Mouse (Mus musculus) stomach, embryonic 15.5 days (tissue): Measurements from ENCODE around the gene Ankrd52. TPM values are rescaled to one million over a fixed set of nuclear protein-coding genes. Genes with fewer than 3 reads are reported as not detected.

ENCODE experiments used
- ATAC-seq: fragments of 200-750 bp; cut with Nextera tagmentation; 2 replicates; pipeline ENCODE4 v1.8.0; 2017; ENCODE audit warnings: low read depth, moderate number of reproducible peaks, moderate TSS enrichment; ENCODE audit not compliant: insufficient read depth, low FRiP score
- H3K27ac ChIP-seq: fragments of 300-500 bp; sonication (generic); 2 replicates; pipeline ENCODE4 v1.5.1; 2015; ENCODE audit warnings: mild to moderate bottlenecking, inconsistent platforms
- H3K27me3 ChIP-seq: fragments of 300-500 bp; sonication (generic); replicated peaks from 2 replicates; pipeline ENCODE4 v1.6.1; 2015; ENCODE audit warnings: inconsistent platforms
- H3K36me3 ChIP-seq: fragments of 300-500 bp; sonication (generic); 2 replicates; pipeline ENCODE4 v1.6.1; 2015; ENCODE audit warnings: inconsistent platforms
- H3K4me1 ChIP-seq: fragments of 300-500 bp; sonication (generic); 2 replicates; pipeline ENCODE4 v1.6.1; 2015; ENCODE audit warnings: inconsistent platforms
- H3K4me2 ChIP-seq: fragments of 300-500 bp; sonication (generic); 2 replicates; pipeline ENCODE4 v1.6.1; 2015; ENCODE audit warnings: mild to moderate bottlenecking, inconsistent platforms
- H3K4me3 ChIP-seq: fragments of 300-500 bp; sonication (generic); replicated peaks from 2 replicates; pipeline ENCODE4 v1.5.1; 2015; ENCODE audit warnings: inconsistent platforms
- H3K9ac ChIP-seq: fragments of 300-500 bp; sonication (generic); 2 replicates; pipeline ENCODE4 v1.6.1; 2015; ENCODE audit warnings: inconsistent platforms
- H3K9me3 ChIP-seq: fragments of 300-500 bp; sonication (generic); 2 replicates; pipeline ENCODE4 v1.6.1; 2016; ENCODE audit warnings: inconsistent platforms
- WGBS: fragments of 180-500 bp; shearing (Covaris S2); methylation state at CpG from one replicate; pipeline ENCODE4 v1.1.7; 2015; 5-methylcytosine and 5-hydroxymethylcytosine counted together
- microRNA-seq: library from miRNA; unstranded; fragments of <30 nt; microRNA quantifications from one replicate; pipeline ENCODE4, GENCODE M21; 2016
- polyA plus RNA-seq: library from polyadenylated mRNA; unstranded; fragments of >200 nt; fragmentation: Nextera tagmentation; extraction: Ambion mirVana; gene quantifications from 2 replicates; pipeline ENCODE4 v1.2.1, GENCODE M21; 2015

Ankrd52 gene
- polyA plus RNA-seq, 1 experiment from 2014 or later = 12.8 TPM

DNA sequence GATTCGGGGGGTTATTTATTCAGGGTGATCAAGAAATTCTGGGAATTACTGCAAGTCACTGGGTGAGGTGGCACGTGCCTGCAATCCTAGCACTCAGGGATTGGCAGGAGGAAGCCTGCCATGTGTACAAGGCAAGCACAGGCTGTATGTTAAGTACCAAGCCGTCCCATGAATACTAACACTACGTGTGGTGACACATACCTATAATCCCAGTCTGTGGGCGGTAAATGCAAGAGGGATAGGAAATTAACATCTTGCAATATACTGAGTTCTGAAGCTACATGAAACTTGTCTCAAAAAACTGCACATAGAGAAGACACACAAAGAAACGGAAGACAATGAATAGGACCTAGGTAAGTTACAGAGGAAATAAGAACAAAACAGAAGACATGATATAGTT is 74.1 kb downstream of the Ankrd52 start:
- Histone ChIP-seq H3K9me3 (no peaks in the 10 kb centered on the region), H3K4me1 (peaks cover 6% of the 10 kb centered on the region), H3K4me3 (no peak overlapping the region), H3K4me2 (no peak overlapping the region), H3K27ac (no peak overlapping the region), H3K27me3 (no peaks in the 10 kb centered on the region), H3K9ac (no peak overlapping the region), H3K36me3 (no peaks in the 10 kb centered on the region)
- WGBS = 77% methylated on average over 6 of the region's 6 CpGs
- no peak for ATAC-seq

DNA sequence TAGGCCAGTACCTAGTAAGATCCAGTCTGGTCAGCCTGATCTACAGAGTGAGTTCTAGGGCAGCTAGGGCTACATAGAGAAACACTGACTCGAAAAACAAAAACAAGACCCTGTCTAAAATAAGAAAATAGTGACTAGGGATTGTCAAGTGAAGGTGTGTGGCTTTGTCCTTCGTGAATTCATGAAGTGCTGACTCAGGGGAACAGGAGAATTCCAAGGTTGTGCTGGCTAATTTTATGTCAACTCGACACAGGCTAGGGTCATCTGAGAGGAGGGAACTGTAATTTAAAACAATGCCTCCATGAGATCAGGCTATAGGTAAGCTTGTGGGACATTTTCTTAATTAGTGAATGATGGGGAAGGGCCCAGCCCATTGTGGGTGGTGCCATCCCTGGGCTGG is 77.6 kb downstream of the Ankrd52 start:
- Histone ChIP-seq H3K4me1 (peaks cover 6% of the 10 kb centered on the region), H3K27me3 (no peaks in the 10 kb centered on the region), H3K27ac (no peak overlapping the region), H3K4me2 (no peak overlapping the region), H3K4me3 (no peak overlapping the region), H3K9ac (no peak overlapping the region), H3K9me3 (no peaks in the 10 kb centered on the region), H3K36me3 (no peaks in the 10 kb centered on the region)
- ATAC-seq = no peak
- WGBS = 70% methylated on average over 3 of the region's 3 CpGs

DNA sequence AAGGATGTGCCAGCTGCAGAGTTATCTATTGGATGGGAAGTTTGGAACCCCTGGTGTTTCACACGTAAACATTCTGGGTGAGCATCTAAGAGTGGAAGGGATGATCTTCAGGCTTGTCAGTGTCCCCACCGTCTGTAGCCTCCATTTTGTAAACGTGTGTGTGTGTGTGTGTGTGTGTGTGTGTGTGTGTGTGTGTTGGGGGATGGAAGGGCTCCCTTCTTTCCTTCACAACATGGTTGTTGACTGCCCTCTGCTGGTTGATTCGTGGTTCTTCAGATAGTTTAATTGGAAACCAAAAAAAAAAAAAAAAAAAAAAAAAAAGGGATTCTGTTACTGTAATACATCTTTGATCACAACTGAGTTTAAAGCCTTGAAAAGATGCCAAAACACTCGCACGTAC is 78.4 kb downstream of the Ankrd52 start:
- Histone ChIP-seq H3K27me3 (no peaks in the 10 kb centered on the region), H3K4me3 (peak overlapping the region; percentile 9; the same call in 1 of the 2 replicates), H3K9ac (no peak overlapping the region), H3K36me3 (no peaks in the 10 kb centered on the region), H3K9me3 (no peaks in the 10 kb centered on the region), H3K4me1 (peaks cover 8% of the 10 kb centered on the region), H3K27ac (no peak overlapping the region), H3K4me2 (peak overlapping the region; percentile 35)
- 3% methylated on average over 6 of the region's 6 CpGs for WGBS
- no peak for ATAC-seq

DNA sequence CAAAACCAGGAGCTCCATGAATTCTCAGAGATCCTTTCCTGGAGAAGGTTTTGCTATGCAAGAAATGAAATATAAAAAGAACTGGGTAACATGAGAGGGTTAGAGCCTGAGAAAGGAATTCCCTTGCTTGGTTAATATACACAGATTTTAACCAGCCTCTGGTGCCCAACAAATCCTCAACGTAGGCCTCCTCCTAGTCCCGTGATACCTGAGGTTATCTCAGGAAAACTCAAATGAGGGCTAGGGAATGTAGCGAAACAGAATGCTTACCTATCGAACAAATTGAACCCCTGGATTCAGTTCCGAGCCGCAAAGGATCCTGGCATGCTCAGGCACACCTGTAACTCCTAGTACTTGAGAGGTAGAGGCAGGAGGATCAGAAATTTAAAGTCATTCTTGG is 80.8 kb downstream of the Ankrd52 start:
- H3K9ac ChIP-seq = no peak overlapping the region
- H3K4me2 ChIP-seq = peak overlapping the region; percentile 70; the same call in 1 of the 2 replicates
- peaks cover 8% of the 10 kb centered on the region; the same call in 1 of the 2 replicates for H3K36me3 ChIP-seq
- H3K4me1 ChIP-seq = peaks cover 17% of the 10 kb centered on the region
- no peak for ATAC-seq
- 80% methylated on average over 6 of the region's 6 CpGs for WGBS
- H3K4me3 ChIP-seq = no peak overlapping the region; the same call in 1 of the 2 replicates
- H3K9me3 ChIP-seq = no peaks in the 10 kb centered on the region
- H3K27me3 ChIP-seq = no peaks in the 10 kb centered on the region
- H3K27ac ChIP-seq = no peak overlapping the region

Small RNAs within 50 kb of the gene (microRNA-seq; reads per million reads assigned to microRNA genes)
- not detected for gene Gm25361
- not detected for gene Gm26308
- not detected for gene Mir6914
- gene Mir6915 = 1.4 reads per million
- gene Mir8105 = 0.77 reads per million

Other genes starting within 250 kb of the Ankrd52 start
- gene Rbms2, start 196.8 kb upstream of the Ankrd52 start, polyA plus RNA-seq = 27.3 and 29.8 TPM in 2 replicates
- 4.3 and 5.2 TPM in 2 replicates for gene Gls2, start 182.7 kb upstream of the Ankrd52 start, polyA plus RNA-seq
- 31.1 and 34.6 TPM in 2 replicates for gene Spryd4, start 165.3 kb upstream of the Ankrd52 start, polyA plus RNA-seq
- gene Mip, start 151.3 kb upstream of the Ankrd52 start, polyA plus RNA-seq = 0.14 TPM in 1 of 2 replicates, not detected in the other
- 43.7 and 46.4 TPM in 2 replicates for gene Timeless, start 145.1 kb upstream of the Ankrd52 start, polyA plus RNA-seq
- 0.24 and 0.55 TPM in 2 replicates for gene Apon, start 123.0 kb upstream of the Ankrd52 start, polyA plus RNA-seq
- gene Apof, start 108.4 kb upstream of the Ankrd52 start, polyA plus RNA-seq = 2.8 and 8.5 TPM in 2 replicates
- 13.0 and 16.3 TPM in 2 replicates for gene Stat2, start 106.6 kb upstream of the Ankrd52 start, polyA plus RNA-seq
- 0.40 and 0.46 TPM in 2 replicates for gene Il23a, start 78.4 kb upstream of the Ankrd52 start, polyA plus RNA-seq
- gene Pan2, start 73.8 kb upstream of the Ankrd52 start, polyA plus RNA-seq = 27.1 and 31.2 TPM in 2 replicates
- 331 and 344 TPM in 2 replicates for gene Cnpy2, start 54.7 kb upstream of the Ankrd52 start, polyA plus RNA-seq
- 192 and 212 TPM in 2 replicates for gene Cs, start 39.4 kb upstream of the Ankrd52 start, polyA plus RNA-seq
- 14.0 and 14.5 TPM in 2 replicates for gene Coq10a, start 8.1 kb upstream of the Ankrd52 start, polyA plus RNA-seq
- 34.5 and 39.4 TPM in 2 replicates for gene Slc39a5, start 24.1 kb downstream of the Ankrd52 start, polyA plus RNA-seq
- 66.3 and 81.0 TPM in 2 replicates for gene Nabp2, start 34.4 kb downstream of the Ankrd52 start, polyA plus RNA-seq
- 33.2 and 35.4 TPM in 2 replicates for gene Rnf41, start 34.5 kb downstream of the Ankrd52 start, polyA plus RNA-seq
- 63.1 and 70.0 TPM in 2 replicates for gene Smarcc2, start 82.1 kb downstream of the Ankrd52 start, polyA plus RNA-seq
- 1,838 and 1,873 TPM in 2 replicates for gene Myl6, start 117.0 kb downstream of the Ankrd52 start, polyA plus RNA-seq
- gene Myl6b, start 121.6 kb downstream of the Ankrd52 start, polyA plus RNA-seq = 3.0 and 3.4 TPM in 2 replicates
- gene Esyt1, start 148.8 kb downstream of the Ankrd52 start, polyA plus RNA-seq = 28.8 and 32.1 TPM in 2 replicates
- gene Zc3h10, start 170.7 kb downstream of the Ankrd52 start, polyA plus RNA-seq = 12.1 and 12.4 TPM in 2 replicates
- 3,689 and 3,942 TPM in 2 replicates for gene Rpl41, start 172.2 kb downstream of the Ankrd52 start, polyA plus RNA-seq
- 213 and 215 TPM in 2 replicates for gene Pa2g4, start 188.9 kb downstream of the Ankrd52 start, polyA plus RNA-seq
- gene Erbb3, start 212.5 kb downstream of the Ankrd52 start, polyA plus RNA-seq = 24.0 and 27.6 TPM in 2 replicates
- gene Rps26, start 249.6 kb downstream of the Ankrd52 start, polyA plus RNA-seq = 674 and 714 TPM in 2 replicates